Mouse (Mus musculus) forebrain, embryonic 10.5 days (tissue): ENCODE results near the gene Wdr63. TPM values are rescaled to one million over a fixed set of nuclear protein-coding genes. Genes with fewer than 3 reads are reported as not detected.

Experiments used
- DNase-seq: peaks from one replicate; pipeline ENCODE4 v3.0.0-alpha.2; 2017; ENCODE audit warnings: low spot score; ENCODE audit errors: extremely low spot score
- H3K27ac ChIP-seq: fragments of 300-500 bp; sonication (generic); 2 replicates; pipeline ENCODE4 v1.5.1; 2016; ENCODE audit warnings: mild to moderate bottlenecking
- H3K27me3 ChIP-seq: fragments of 300-500 bp; sonication (generic); 2 replicates; pipeline ENCODE4 v1.6.1; 2016; ENCODE audit warnings: mild to moderate bottlenecking; ENCODE audit not compliant: poor library complexity, severe bottlenecking
- H3K36me3 ChIP-seq: fragments of 300-500 bp; sonication (generic); replicated peaks from 2 replicates; pipeline ENCODE4 v1.6.1; 2016; ENCODE audit warnings: mild to moderate bottlenecking, moderate library complexity
- H3K4me1 ChIP-seq: fragments of 300-500 bp; sonication (generic); 2 replicates; pipeline ENCODE4 v1.6.1; 2016
- H3K4me3 ChIP-seq: fragments of 300-500 bp; sonication (generic); 2 replicates; pipeline ENCODE4 v1.5.1; 2016; ENCODE audit warnings: mild to moderate bottlenecking, moderate library complexity
- H3K9me3 ChIP-seq: fragments of 300-500 bp; sonication (generic); 2 replicates; pipeline ENCODE4 v1.6.1; 2016; ENCODE audit warnings: mild to moderate bottlenecking, moderate library complexity
- WGBS: fragments of 180-500 bp; shearing (Covaris S2); methylation state at CpG from one replicate; pipeline ENCODE4 v1.1.7; 2016; 5-methylcytosine and 5-hydroxymethylcytosine counted together
- polyA plus RNA-seq: library from polyadenylated mRNA; unstranded; fragments of >200 nt; fragmentation: Nextera tagmentation; extraction: Ambion mirVana; gene quantifications from 2 replicates; pipeline ENCODE4 v1.2.1, GENCODE M21; 2016

Gene Wdr63
- polyA plus RNA-seq, 1 experiment from 2014 or later = not detected

DNA sequence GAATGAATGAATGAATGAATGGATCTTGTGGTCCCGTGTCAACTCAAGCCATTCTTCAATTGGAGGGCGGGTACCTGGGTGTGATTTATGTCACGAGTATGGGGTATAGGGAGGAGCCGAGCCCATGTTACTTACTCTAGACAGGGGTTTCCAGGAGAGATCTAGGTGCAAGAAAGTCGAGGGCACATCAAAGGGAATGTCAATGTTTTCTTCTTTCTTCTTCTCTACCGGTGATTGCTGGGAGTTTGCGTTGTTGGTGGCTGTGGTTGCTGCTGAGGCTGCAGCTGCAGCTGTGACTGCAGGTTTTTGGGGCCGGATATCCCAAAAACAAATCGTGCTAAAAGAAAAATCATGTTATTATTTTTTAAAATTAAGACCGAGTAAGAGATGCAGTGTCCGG lies 44.8 kb downstream of the Wdr63 start:
- no peaks in the 10 kb centered on the region for H3K36me3 ChIP-seq
- H3K4me3 ChIP-seq = no peak overlapping the region
- no peaks in the 10 kb centered on the region for H3K9me3 ChIP-seq
- H3K27me3 ChIP-seq = no peaks in the 10 kb centered on the region
- DNase-seq = no peak
- WGBS = 92% methylated on average over 11 of the region's 11 CpGs
- H3K27ac ChIP-seq = no peak overlapping the region
- H3K4me1 ChIP-seq = no peaks in the 10 kb centered on the region

- no peak overlapping the region for H3K4me3 ChIP-seq
- WGBS = 89% methylated on average over 15 of the region's 15 CpGs
- H3K4me1 ChIP-seq = no peaks in the 10 kb centered on the region
- DNase-seq = no peak
- no peak overlapping the region for H3K27ac ChIP-seq
- H3K9me3 ChIP-seq = no peaks in the 10 kb centered on the region
- H3K27me3 ChIP-seq = no peaks in the 10 kb centered on the region
- H3K36me3 ChIP-seq = no peaks in the 10 kb centered on the region
These were observed 48.5 kb downstream of the Wdr63 start for GRCm38 (mm10) chr3:146059356-146059926.

- Histone ChIP-seq H3K27ac (no peak overlapping the region), H3K27me3 (no peaks in the 10 kb centered on the region), H3K36me3 (no peaks in the 10 kb centered on the region), H3K4me1 (no peaks in the 10 kb centered on the region), H3K4me3 (no peak overlapping the region), H3K9me3 (no peaks in the 10 kb centered on the region)
- peak; percentile 52 for DNase-seq
- 17% methylated on average over 4 of the region's 4 CpGs for WGBS
These were observed 49.7 kb downstream of the Wdr63 start for GRCm38 (mm10) chr3:146058263-146058662.

DNA sequence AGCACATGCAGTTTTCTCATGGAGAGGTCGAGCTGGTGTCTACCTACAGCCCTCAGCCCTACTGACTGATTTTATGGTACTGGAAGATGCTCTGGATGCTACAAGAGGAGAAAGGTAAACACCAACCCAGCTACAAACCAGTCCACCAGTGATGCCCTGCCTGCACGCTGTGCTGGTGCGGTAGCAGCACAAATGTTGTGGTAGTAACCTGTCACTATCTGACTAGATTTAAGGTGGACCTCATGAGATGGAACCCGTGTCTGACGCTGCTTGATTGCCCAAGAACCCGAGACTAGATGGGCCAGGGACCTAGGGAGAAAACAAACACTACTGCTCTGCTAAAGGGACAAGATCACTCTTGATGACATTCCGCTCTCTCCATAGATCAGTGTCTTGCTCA lies 50.8 kb downstream of the Wdr63 start:
- no peak overlapping the region for H3K4me3 ChIP-seq
- H3K36me3 ChIP-seq = no peaks in the 10 kb centered on the region
- H3K9me3 ChIP-seq = no peaks in the 10 kb centered on the region
- H3K4me1 ChIP-seq = peaks cover 2% of the 10 kb centered on the region; the same call in 1 of the 2 replicates
- no peaks in the 10 kb centered on the region for H3K27me3 ChIP-seq
- WGBS = 84% methylated on average over 7 of the region's 7 CpGs
- no peak overlapping the region for H3K27ac ChIP-seq
- DNase-seq = no peak

DNA sequence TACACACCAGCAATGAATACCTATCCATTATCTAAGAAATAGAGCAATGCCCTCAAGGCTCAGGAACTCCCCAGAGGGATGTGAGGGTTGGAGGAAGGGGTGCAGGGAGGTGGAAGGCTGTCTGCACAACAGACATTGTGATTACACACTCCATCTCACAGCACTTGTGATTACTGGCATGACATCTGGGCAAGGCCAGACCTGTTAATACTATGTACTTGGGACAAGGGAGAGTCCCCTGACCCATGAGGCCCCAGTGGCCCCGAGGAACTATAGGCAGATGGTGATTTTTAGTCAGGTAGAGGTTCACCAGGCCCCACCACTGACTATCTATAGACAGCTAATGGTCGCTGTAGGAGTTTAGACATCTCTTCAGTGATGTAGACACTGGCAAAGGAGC lies 54.1 kb downstream of the Wdr63 start:
- H3K36me3 ChIP-seq = no peaks in the 10 kb centered on the region
- peaks cover 11% of the 10 kb centered on the region for H3K4me1 ChIP-seq
- H3K4me3 ChIP-seq = no peak overlapping the region
- no peaks in the 10 kb centered on the region for H3K9me3 ChIP-seq
- no peak overlapping the region for H3K27ac ChIP-seq
- H3K27me3 ChIP-seq = 0 out of 2 replicates have a peak, but pooled peaks cover 3% of the 10 kb centered on the region
- WGBS = 82% methylated on average over 2 of the region's 2 CpGs
- DNase-seq = no peak

DNA sequence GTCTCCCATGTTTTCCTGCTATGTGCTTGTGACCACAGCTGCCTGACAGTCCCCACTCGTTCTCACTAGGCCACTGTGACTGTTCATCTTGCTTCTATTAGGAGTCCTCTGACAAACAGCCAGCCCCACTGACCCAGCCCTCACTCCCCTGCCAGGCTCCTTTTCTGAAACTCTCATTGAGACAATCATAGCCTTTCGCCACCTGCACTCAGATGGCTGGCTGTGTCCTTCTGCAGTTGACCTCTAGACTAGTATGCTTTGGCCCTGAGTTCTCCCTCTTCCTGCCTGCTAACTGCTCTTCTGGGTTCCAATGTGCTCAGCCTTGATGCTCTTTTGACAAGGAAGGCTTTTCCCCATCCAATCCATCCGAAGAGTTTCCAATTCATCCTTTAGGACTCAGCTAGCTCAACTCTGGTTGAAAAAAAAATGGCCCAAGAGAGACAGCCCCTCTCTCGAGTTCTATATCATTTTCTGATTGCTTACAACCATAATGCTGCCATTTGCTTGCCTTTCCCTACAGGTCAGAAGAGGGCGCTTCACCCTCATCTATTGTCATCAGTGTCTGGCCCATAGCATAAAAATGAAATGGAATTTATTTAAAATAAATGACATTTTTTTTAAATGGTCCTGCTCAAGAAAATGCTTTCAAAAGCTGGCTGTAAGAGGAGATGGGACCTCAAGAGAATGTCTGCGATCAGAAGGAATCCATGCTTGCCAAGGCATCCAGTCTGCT lies 54.7 kb downstream of the Wdr63 start:
- WGBS = 72% methylated on average over 6 of the region's 6 CpGs
- H3K27ac ChIP-seq = no peak overlapping the region
- no peak for DNase-seq

GRCm38 (mm10) chr3:146051277-146052007 lies 56.5 kb downstream of the Wdr63 start:
- 74% methylated on average over 11 of the region's 11 CpGs for WGBS

More for the DNA sequence above, 54.7 kb downstream of the Wdr63 start:
- H3K27me3 ChIP-seq = 0 out of 2 replicates have a peak, but pooled peaks cover 9% of the 10 kb centered on the region
- H3K4me3 ChIP-seq = no peak overlapping the region
- no peaks in the 10 kb centered on the region for H3K36me3 ChIP-seq
- H3K4me1 ChIP-seq = peaks cover 11% of the 10 kb centered on the region
- no peaks in the 10 kb centered on the region for H3K9me3 ChIP-seq

DNA sequence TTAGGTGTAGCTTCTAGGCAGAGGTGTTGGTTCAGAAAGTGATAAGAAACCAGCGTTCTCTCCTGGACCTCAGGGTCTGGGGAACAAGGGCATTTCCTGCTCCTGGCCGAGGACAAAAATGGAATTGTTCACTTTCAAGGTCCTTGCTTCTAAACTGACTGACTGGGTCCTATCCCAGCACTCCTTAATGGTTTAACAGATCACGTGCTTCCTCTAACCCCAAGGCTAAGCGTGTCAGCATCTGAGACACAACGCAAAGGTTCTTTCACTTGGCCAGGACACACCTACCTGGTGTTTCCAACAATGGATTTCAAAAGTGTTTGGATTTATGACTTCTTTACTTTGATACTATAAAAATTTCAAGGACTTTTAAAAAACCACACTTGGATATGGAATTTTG lies 58.0 kb downstream of the Wdr63 start:
- Histone ChIP-seq H3K27me3 (0 out of 2 replicates have a peak, but pooled peaks cover 12% of the 10 kb centered on the region), H3K27ac (no peak overlapping the region), H3K4me3 (no peak overlapping the region), H3K4me1 (peaks cover 29% of the 10 kb centered on the region), H3K9me3 (no peaks in the 10 kb centered on the region), H3K36me3 (no peaks in the 10 kb centered on the region)
- WGBS = 89% methylated on average over 5 of the region's 5 CpGs
- DNase-seq = no peak

More at GRCm38 (mm10) chr3:146051277-146052007, 56.5 kb downstream of the Wdr63 start:
- H3K9me3 ChIP-seq = no peaks in the 10 kb centered on the region
- H3K4me3 ChIP-seq = no peak overlapping the region
- no peak for DNase-seq
- H3K4me1 ChIP-seq = peaks cover 25% of the 10 kb centered on the region
- H3K27me3 ChIP-seq = 0 out of 2 replicates have a peak, but pooled peaks cover 12% of the 10 kb centered on the region
- H3K27ac ChIP-seq = no peak overlapping the region
- H3K36me3 ChIP-seq = no peaks in the 10 kb centered on the region

GRCm38 (mm10) chr3:146047704-146048207 lies 60.2 kb downstream of the Wdr63 start:
- Histone ChIP-seq H3K27me3 (0 out of 2 replicates have a peak, but pooled peaks cover 12% of the 10 kb centered on the region), H3K4me1 (peaks cover 31% of the 10 kb centered on the region), H3K27ac (no peak overlapping the region), H3K4me3 (no peak overlapping the region), H3K9me3 (no peaks in the 10 kb centered on the region), H3K36me3 (no peaks in the 10 kb centered on the region)
- no peak for DNase-seq
- WGBS = 31% methylated on average over 15 of the region's 15 CpGs

DNA sequence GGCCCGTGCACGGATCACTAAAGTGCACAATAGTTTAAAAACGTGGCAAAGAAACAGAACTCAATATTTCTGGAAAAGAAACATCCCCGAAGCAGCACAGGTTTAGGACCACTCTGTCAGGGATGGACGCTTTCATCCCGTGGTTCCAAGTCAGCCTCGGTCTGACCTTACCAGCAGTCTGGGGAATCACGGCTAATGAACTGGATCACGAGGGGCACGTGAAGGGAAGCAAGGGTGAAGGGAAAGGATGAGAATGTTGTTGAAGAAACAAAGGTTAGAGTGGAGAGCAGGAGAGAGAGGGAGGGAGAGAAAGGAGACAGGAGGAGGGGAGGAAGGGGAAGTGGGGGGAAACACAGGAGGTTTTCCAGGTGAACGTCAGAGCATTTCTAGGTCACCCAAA lies 61.9 kb downstream of the Wdr63 start:
- WGBS = 87% methylated on average over 11 of the region's 11 CpGs
- Histone ChIP-seq H3K4me1 (peaks cover 20% of the 10 kb centered on the region), H3K27ac (no peak overlapping the region), H3K4me3 (no peak overlapping the region), H3K9me3 (no peaks in the 10 kb centered on the region), H3K36me3 (no peaks in the 10 kb centered on the region), H3K27me3 (0 out of 2 replicates have a peak, but pooled peaks cover 18% of the 10 kb centered on the region)
- no peak for DNase-seq

GRCm38 (mm10) chr3:146044977-146045376 lies 63.0 kb downstream of the Wdr63 start:
- Histone ChIP-seq H3K36me3 (no peaks in the 10 kb centered on the region), H3K9me3 (no peaks in the 10 kb centered on the region), H3K27me3 (0 out of 2 replicates have a peak, but pooled peaks cover 18% of the 10 kb centered on the region), H3K27ac (peak overlapping the region; percentile 53), H3K4me1 (peaks cover 20% of the 10 kb centered on the region), H3K4me3 (no peak overlapping the region)
- no peak for DNase-seq
- WGBS = 65% methylated on average over 11 of the region's 11 CpGs

- H3K9me3 ChIP-seq = no peaks in the 10 kb centered on the region
- H3K27me3 ChIP-seq = peaks cover 11% of the 10 kb centered on the region; the same call in 1 of the 2 replicates
- 96% methylated on average over 11 of the region's 11 CpGs for WGBS
- peaks cover 26% of the 10 kb centered on the region for H3K4me1 ChIP-seq
- no peak overlapping the region for H3K4me3 ChIP-seq
- H3K27ac ChIP-seq = no peak overlapping the region
- DNase-seq = no peak
- no peaks in the 10 kb centered on the region for H3K36me3 ChIP-seq
These were observed 66.5 kb downstream of the Wdr63 start for GRCm38 (mm10) chr3:146041382-146041781.
